Mouse (Mus musculus): ENCODE data around the gene Wfdc5.

DNA sequence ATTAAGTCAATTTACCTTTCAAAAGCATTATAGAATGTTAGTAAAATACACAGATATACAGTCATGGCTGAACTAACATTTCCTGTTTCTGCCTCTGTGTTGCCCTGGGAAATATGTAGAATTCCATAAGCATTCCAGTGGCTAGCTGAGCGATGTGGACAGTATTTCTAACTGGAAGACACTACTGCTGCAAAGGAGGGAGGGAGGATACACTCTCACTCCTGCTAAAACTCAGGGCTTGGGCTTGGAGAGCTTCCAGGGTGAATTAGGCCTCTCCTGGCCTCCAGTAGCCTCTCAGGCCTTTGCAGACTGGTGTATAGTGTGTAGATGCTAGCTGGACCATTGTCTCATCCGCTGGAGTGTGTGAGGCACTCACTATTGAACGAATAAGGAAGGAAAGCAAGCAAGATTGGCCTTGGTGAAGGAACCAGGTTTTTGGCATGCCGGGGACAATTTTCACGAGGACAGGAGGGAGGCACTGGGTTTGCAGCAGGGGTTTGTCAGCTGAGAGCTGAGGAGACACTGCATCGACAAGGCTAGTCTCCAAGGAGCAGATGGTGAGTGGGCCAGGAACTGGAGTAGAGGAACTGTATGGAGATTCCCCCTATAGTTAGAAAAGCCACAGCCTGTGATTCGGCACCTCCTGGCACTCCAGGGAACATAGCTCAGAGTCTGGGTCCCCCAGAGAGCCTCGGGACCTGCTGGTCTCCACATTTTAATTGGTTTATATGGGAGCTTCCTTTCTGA is 7.7 kb downstream of the Wfdc5 start:
- no peak for TF ChIP-seq CTCF (IDR thresholded peaks at IDR 0.05)
- TF ChIP-seq EP300 (IDR thresholded peaks at IDR 0.05) = no peak

Measured in lung, postnatal 0 days (tissue).